Mouse (Mus musculus): ENCODE measurements around the gene Avpi1. TPM values are rescaled to one million over a fixed set of nuclear protein-coding genes. Genes with fewer than 3 reads are reported as not detected.

Avpi1 gene
- polyA plus RNA-seq, 1 experiment from 2014 or later: 9.0 TPM

GRCm38 (mm10) chr19:42126219-42126605 lies 2.6 kb downstream of the Avpi1 start:
- Histone ChIP-seq H3K27ac (no peak overlapping the region), H3K27me3 (replicated peaks) (0 out of 2 replicates have a peak, but pooled peaks cover 4% of the 10 kb centered on the region), H3K36me3 (peaks cover 25% of the 10 kb centered on the region), H3K9me3 (no peaks in the 10 kb centered on the region), H3K4me2 (replicated peaks) (no peak overlapping the region), H3K4me3 (no peak overlapping the region), H3K9ac (no peak overlapping the region), H3K4me1 (peaks cover 21% of the 10 kb centered on the region)
- ATAC-seq (ENCODE audit: low FRiP score, low read depth): no peak
- 91% methylated on average over 6 of the region's 6 CpGs for WGBS

DNA sequence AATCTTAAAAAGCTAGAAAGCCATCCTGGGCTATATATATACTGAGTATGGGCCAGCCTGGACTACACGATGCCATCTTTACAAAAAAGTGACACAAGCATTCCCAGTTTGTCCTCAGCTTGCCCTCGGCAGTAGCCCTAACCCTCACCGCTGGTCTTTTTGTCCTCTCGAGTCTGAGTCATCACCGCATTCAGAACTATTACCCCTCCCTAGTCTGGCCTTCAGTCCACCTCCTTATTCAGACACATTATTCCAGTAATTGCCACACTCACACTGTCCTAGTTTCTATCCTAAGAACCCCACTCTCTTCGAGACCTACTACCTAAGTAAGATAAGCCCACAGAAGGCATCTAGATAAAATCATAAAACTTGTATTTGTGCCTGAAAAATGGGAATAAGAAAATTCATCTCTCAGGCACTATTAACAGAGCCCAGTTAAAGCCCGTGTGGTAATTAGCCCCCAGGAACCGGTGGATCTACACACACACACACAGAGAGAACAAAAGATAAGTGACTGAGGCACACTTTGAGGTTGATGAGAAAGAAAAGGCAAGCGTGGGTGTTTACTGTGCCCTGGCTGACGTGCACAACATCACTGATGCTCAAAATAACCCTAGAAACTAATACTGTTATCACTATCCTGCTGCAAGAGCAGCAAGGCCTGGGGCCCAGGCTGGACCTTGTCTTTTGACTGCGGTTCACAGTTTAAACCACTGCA lies 3.2 kb downstream of the Avpi1 start:
- no peaks in the 10 kb centered on the region for H3K9me3 ChIP-seq
- peaks cover 21% of the 10 kb centered on the region for H3K4me1 ChIP-seq
- no peak for ATAC-seq (ENCODE audit: low FRiP score, low read depth)
- 82% methylated on average over 11 of the region's 11 CpGs for WGBS
- no peak overlapping the region for H3K4me3 ChIP-seq
- H3K27ac ChIP-seq: no peak overlapping the region
- peaks cover 30% of the 10 kb centered on the region for H3K36me3 ChIP-seq
- no peak overlapping the region for H3K4me2 ChIP-seq (replicated peaks)
- H3K27me3 ChIP-seq (replicated peaks): 0 out of 2 replicates have a peak, but pooled peaks cover 4% of the 10 kb centered on the region
- no peak overlapping the region for H3K9ac ChIP-seq

- peaks cover 40% of the 10 kb centered on the region for H3K36me3 ChIP-seq
- H3K27me3 ChIP-seq (replicated peaks): 0 out of 2 replicates have a peak, but pooled peaks cover 4% of the 10 kb centered on the region
- H3K4me3 ChIP-seq: no peak overlapping the region
- H3K9ac ChIP-seq: no peak overlapping the region
- no peak for ATAC-seq (ENCODE audit: low FRiP score, low read depth)
- H3K9me3 ChIP-seq: no peaks in the 10 kb centered on the region
- peaks cover 14% of the 10 kb centered on the region for H3K4me1 ChIP-seq
- 90% methylated on average over 13 of the region's 13 CpGs for WGBS
- H3K4me2 ChIP-seq (replicated peaks): no peak overlapping the region
- H3K27ac ChIP-seq: no peak overlapping the region
These were observed 4.2 kb downstream of the Avpi1 start for GRCm38 (mm10) chr19:42124684-42125083.

DNA sequence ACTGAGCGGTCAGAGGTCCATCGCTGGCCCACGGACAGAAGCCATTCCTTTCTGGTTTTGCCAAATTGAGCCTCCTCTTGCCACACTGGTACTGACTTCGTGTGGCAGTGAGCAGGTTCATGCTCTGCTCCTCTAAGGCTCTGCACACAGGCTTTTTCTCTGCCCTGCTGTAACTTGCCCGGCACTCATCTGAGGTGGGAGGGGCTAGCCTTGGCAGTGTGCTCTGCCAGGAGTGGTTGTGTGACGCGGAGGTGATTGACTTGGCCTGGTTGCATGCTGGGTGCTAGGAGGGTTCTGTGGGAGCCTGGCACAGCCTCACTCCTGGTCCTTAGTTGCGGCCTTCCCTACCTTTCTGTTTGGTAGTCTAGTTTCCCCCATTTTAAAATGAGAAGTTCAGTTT lies 8.4 kb downstream of the Avpi1 start:
- Histone ChIP-seq H3K4me3 (no peak overlapping the region), H3K9me3 (no peaks in the 10 kb centered on the region), H3K4me1 (no peaks in the 10 kb centered on the region), H3K27me3 (replicated peaks) (no peaks in the 10 kb centered on the region), H3K36me3 (peaks cover 67% of the 10 kb centered on the region), H3K4me2 (replicated peaks) (no peak overlapping the region), H3K27ac (no peak overlapping the region), H3K9ac (no peak overlapping the region)
- WGBS: 92% methylated on average over 8 of the region's 8 CpGs
- ATAC-seq (ENCODE audit: low FRiP score, low read depth): no peak

GRCm38 (mm10) chr19:42118596-42118995 lies 10.3 kb downstream of the Avpi1 start:
- WGBS: 94% methylated on average over 5 of the region's 5 CpGs
- Histone ChIP-seq H3K4me1 (no peaks in the 10 kb centered on the region), H3K4me3 (no peak overlapping the region), H3K27ac (no peak overlapping the region), H3K36me3 (peaks cover 74% of the 10 kb centered on the region), H3K9me3 (no peaks in the 10 kb centered on the region), H3K4me2 (replicated peaks) (no peak overlapping the region), H3K27me3 (replicated peaks) (no peaks in the 10 kb centered on the region), H3K9ac (no peak overlapping the region)
- no peak for ATAC-seq (ENCODE audit: low FRiP score, low read depth)

- H3K27ac ChIP-seq: no peak overlapping the region
- 96% methylated on average over 9 of the region's 9 CpGs for WGBS
- peaks cover 74% of the 10 kb centered on the region for H3K36me3 ChIP-seq
- no peaks in the 10 kb centered on the region for H3K4me1 ChIP-seq
- H3K9me3 ChIP-seq: no peaks in the 10 kb centered on the region
- no peak overlapping the region for H3K4me3 ChIP-seq
- H3K9ac ChIP-seq: no peak overlapping the region
- H3K4me2 ChIP-seq (replicated peaks): no peak overlapping the region
- no peaks in the 10 kb centered on the region for H3K27me3 ChIP-seq (replicated peaks)
- no peak for ATAC-seq (ENCODE audit: low FRiP score, low read depth)
These were observed 10.7 kb downstream of the Avpi1 start for GRCm38 (mm10) chr19:42118142-42118541.

GRCm38 (mm10) chr19:42115783-42116335 lies 13.0 kb downstream of the Avpi1 start:
- peaks cover 62% of the 10 kb centered on the region for H3K36me3 ChIP-seq
- no peaks in the 10 kb centered on the region for H3K27me3 ChIP-seq (replicated peaks)
- ATAC-seq (ENCODE audit: low FRiP score, low read depth): no peak
- H3K27ac ChIP-seq: no peak overlapping the region
- no peak overlapping the region for H3K9ac ChIP-seq
- H3K9me3 ChIP-seq: no peaks in the 10 kb centered on the region
- no peaks in the 10 kb centered on the region for H3K4me1 ChIP-seq
- no peak overlapping the region for H3K4me3 ChIP-seq
- WGBS: 87% methylated on average over 4 of the region's 4 CpGs
- no peak overlapping the region for H3K4me2 ChIP-seq (replicated peaks)

DNA sequence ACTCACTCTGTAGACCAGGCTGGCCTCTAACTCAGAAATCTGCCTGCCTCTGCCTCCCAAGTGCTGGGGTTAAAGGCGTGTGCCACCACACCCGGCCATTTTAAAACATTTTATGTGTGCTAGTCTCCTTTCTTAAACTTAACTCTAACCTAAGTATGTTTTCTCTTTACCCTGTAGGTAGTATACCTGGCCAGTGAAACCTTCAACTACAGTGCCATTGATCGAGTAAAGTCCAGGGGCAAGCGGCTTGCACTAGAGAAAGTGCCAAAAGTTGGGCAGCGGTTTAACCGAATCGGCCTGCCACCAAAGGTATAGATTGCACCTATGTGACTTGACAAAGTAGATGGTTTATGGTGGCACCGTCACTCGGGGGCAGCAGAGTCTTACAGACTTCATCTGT lies 24.2 kb downstream of the Avpi1 start:
- Histone ChIP-seq H3K9me3 (no peaks in the 10 kb centered on the region), H3K27ac (no peak overlapping the region), H3K4me3 (no peak overlapping the region), H3K9ac (no peak overlapping the region), H3K4me1 (no peaks in the 10 kb centered on the region), H3K36me3 (peaks cover 40% of the 10 kb centered on the region), H3K27me3 (replicated peaks) (no peaks in the 10 kb centered on the region), H3K4me2 (replicated peaks) (no peak overlapping the region)
- ATAC-seq (ENCODE audit: low FRiP score, low read depth): no peak
- 97% methylated on average over 9 of the region's 9 CpGs for WGBS

GRCm38 (mm10) chr19:42099406-42099805 lies 29.5 kb downstream of the Avpi1 start:
- Histone ChIP-seq H3K4me3 (no peak overlapping the region), H3K36me3 (peaks cover 26% of the 10 kb centered on the region), H3K27ac (no peak overlapping the region), H3K9ac (no peak overlapping the region), H3K4me1 (no peaks in the 10 kb centered on the region), H3K27me3 (replicated peaks) (no peaks in the 10 kb centered on the region), H3K9me3 (no peaks in the 10 kb centered on the region), H3K4me2 (replicated peaks) (no peak overlapping the region)
- 89% methylated on average over 3 of the region's 3 CpGs for WGBS
- no peak for ATAC-seq (ENCODE audit: low FRiP score, low read depth)

DNA sequence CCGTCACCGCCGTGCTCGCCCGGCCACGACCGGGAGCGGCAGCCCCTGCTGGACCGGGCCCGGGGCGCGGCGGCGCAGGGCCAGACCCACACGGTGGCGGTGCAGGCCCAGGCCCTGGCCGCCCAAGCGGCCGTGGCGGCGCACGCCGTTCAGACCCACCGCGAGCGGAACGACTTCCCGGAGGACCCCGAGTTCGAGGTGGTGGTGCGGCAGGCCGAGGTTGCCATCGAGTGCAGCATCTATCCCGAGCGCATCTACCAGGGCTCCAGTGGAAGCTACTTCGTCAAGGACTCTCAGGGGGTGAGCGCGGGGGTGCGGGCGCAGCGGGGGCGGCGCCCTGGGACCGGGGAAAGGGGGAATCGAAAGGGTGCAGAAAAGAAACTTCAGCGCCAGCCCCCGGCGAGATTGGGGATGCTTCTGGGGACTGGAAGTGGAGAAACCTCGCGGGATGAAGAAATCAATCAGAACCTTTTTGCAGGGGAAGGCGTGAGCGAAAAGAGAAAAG lies 38.2 kb downstream of the Avpi1 start:
- under 1% methylated on average over 44 of the region's 52 CpGs for WGBS
- peak; percentile 72 for ATAC-seq (ENCODE audit: low FRiP score, low read depth)
- H3K4me3 ChIP-seq: peak overlapping the region; percentile 96
- no peaks in the 10 kb centered on the region for H3K27me3 ChIP-seq (replicated peaks)
- H3K27ac ChIP-seq: peak overlapping the region; percentile 91
- peak overlapping the region; percentile 95 for H3K9ac ChIP-seq
- H3K4me1 ChIP-seq: peaks cover 27% of the 10 kb centered on the region
- no peaks in the 10 kb centered on the region for H3K9me3 ChIP-seq
- peak overlapping the region; percentile 79 for H3K4me2 ChIP-seq (replicated peaks)
- peaks cover 8% of the 10 kb centered on the region for H3K36me3 ChIP-seq

DNA sequence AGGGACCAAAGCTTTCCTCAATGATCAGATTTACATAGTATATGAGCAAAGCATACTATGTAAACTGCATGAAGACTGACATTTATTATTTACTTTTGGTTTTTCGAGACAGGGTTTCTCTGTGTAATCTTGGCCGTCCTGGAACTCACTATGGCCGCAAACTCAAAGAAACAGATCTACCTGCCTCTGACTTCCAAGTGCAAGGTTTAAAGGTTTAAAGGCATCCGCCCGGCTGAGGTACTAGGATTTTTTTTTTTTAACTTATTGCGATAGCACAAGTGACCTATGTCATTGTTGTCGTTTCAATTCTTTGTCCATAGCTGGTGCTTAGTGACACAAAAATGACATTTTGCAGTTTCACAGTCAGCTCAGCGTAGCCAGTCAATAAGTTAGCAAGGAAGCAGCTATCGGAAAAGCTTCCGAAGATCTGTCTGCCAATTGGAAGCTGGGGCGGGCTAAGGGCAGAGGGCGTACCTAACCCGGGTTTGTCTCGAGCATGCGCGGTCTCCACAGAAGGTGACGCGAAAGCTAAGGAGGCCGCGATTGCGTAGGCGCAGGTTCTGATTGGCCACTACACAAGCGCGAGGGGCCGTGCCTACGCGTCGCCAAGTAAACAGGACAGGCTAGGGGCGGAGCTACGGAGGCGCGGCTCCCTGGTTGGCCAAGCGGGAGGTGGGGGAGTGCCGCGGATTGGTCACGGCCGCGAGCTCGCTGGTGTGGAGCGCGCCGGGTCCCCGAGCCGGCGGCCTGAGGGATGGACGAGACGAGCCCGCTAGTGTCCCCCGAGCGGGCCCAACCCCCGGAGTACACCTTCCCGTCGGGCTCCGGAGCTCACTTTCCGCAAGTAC lies 38.9 kb downstream of the Avpi1 start, which contains the start of gene Pi4k2a:
TSS of gene Pi4k2a (plus strand) at position 723 of the 848 bp plus-strand sequence.
- 2% methylated on average over 55 of the region's 55 CpGs for WGBS
- peaks cover 5% of the 10 kb centered on the region; the same call in 1 of the 2 replicates for H3K36me3 ChIP-seq
- peak within 1 kb of the TSS; percentile 79 for H3K4me2 ChIP-seq (replicated peaks)
- H3K27me3 ChIP-seq (replicated peaks): no peaks in the 10 kb centered on the region
- peak within 1 kb of the TSS; percentile 95 for H3K9ac ChIP-seq
- peak within 1 kb of the TSS; percentile 91 for H3K27ac ChIP-seq
- ATAC-seq (ENCODE audit: low FRiP score, low read depth): peak; percentile 98
- no peaks in the 10 kb centered on the region for H3K9me3 ChIP-seq
- H3K4me3 ChIP-seq: peak within 1 kb of the TSS; percentile 96
- H3K4me1 ChIP-seq: peaks cover 31% of the 10 kb centered on the region
